Mouse (Mus musculus) heart, adult 2 months (tissue): ENCODE measurements at regions not wholly inside any gene's neighbourhood (a gene's known extent, or its start where the extent isn't known, plus 50 kb on each side); places are given as distances from the start of the nearest gene placed in this dataset.

Experiments
- DNase-seq, 2 experiments: peaks; one replicate each; pipeline ENCODE4 v3.0.0; 2021
- H3K27ac ChIP-seq: fragments of 200-600 bp; 2 replicates; pipeline ENCODE4 v1.8.1; 2022
- H3K27me3 ChIP-seq: fragments of 200-500 bp; 2 replicates; pipeline ENCODE4 v1.6.1; 2012; ENCODE audit warnings: mild to moderate bottlenecking, low read length, inconsistent platforms, mixed read lengths; ENCODE audit not compliant: control insufficient read depth, insufficient read depth
- H3K36me3 ChIP-seq: fragments of 200-500 bp; 2 replicates; pipeline ENCODE4 v1.6.1; 2012; ENCODE audit warnings: low read length, inconsistent platforms; ENCODE audit not compliant: control insufficient read depth, insufficient read depth
- H3K4me1 ChIP-seq: fragments of 200-500 bp; 2 replicates; pipeline ENCODE4 v1.6.1; 2011; ENCODE audit warnings: low read length; ENCODE audit not compliant: control insufficient read depth, insufficient read depth
- H3K4me3 ChIP-seq: fragments of 200-600 bp; 2 replicates; pipeline ENCODE4 v1.8.1; 2022
- H3K79me2 ChIP-seq: fragments of 200-500 bp; replicated peaks from 2 replicates; pipeline ENCODE4 v1.6.1; 2012; ENCODE audit warnings: mild to moderate bottlenecking, inconsistent platforms, low read length, moderate library complexity, mixed read lengths; ENCODE audit not compliant: control insufficient read depth, insufficient read depth
- H3K9ac ChIP-seq: fragments of 200-500 bp; 2 replicates; pipeline ENCODE4 v1.6.1; 2012; ENCODE audit warnings: low read depth, mild to moderate bottlenecking, control low read depth, inconsistent platforms, low read length, mixed read lengths
- CTCF ChIP-seq: fragments of 200-600 bp; IDR thresholded peaks from 2 replicates; pipeline ENCODE4 v1.8.1; 2022; ENCODE audit warnings: antibody characterized with exemption, mild to moderate bottlenecking, moderate library complexity
- EP300 ChIP-seq: fragments of 200-500 bp; IDR thresholded peaks from 2 replicates; pipeline ENCODE4 v1.6.1; 2011; ENCODE audit warnings: low read depth, low read length, control low read depth; ENCODE audit not compliant: insufficient read depth
- POLR2A ChIP-seq: fragments of 200-500 bp; IDR thresholded peaks from 2 replicates; pipeline ENCODE4 v1.6.1; 2011; ENCODE audit warnings: mild to moderate bottlenecking, low read depth, low read length, control low read depth; ENCODE audit not compliant: insufficient read depth
- WGBS: fragments of 180-500 bp; shearing (Covaris S2); methylation state at CpG from one replicate; pipeline ENCODE4 v1.1.7; 2018; 5-methylcytosine and 5-hydroxymethylcytosine counted together
- intact Hi-C: fragments of 180-260 bp; cut with DNase I; formaldehyde crosslinking; loops from one replicate; pipeline ENCODE4 v1.15.1; 2025

- no peak overlapping the region for H3K4me3 ChIP-seq
- intact Hi-C loops: loop anchor here (5.0 kb wide), 1 partner anchor 239 kb away; no protein-coding TSS in a partner anchor
- no peak for DNase-seq
- no peaks in the 10 kb centered on the region for H3K79me2 ChIP-seq
- no peaks in the 10 kb centered on the region for H3K36me3 ChIP-seq
- H3K27me3 ChIP-seq: peaks cover 4% of the 10 kb centered on the region; the same call in 1 of the 2 replicates
- WGBS: 75% methylated on average over 13 of the region's 13 CpGs
- no peaks in the 10 kb centered on the region for H3K4me1 ChIP-seq
- TF ChIP-seq POLR2A (no peak), CTCF (no peak), EP300 (no peak)
- H3K9ac ChIP-seq: no peak overlapping the region
- H3K27ac ChIP-seq: no peak overlapping the region
Observed at GRCm38 (mm10) chr3:34195729-34196450, 114.8 kb upstream of the Dnajc19 start.

- DNase-seq: no peak
- Histone ChIP-seq H3K9ac (no peak overlapping the region), H3K4me1 (no peaks in the 10 kb centered on the region), H3K27ac (no peak overlapping the region), H3K27me3 (no peaks in the 10 kb centered on the region), H3K79me2 (no peaks in the 10 kb centered on the region), H3K36me3 (no peaks in the 10 kb centered on the region), H3K4me3 (no peak overlapping the region)
- intact Hi-C loops: no loop called here
- no peak for TF ChIP-seq EP300
- no peak for TF ChIP-seq CTCF
- WGBS: 82% methylated on average over 6 of the region's 6 CpGs
Observed at GRCm38 (mm10) chr3:34173416-34174097, 92.4 kb upstream of the Dnajc19 start.

GRCm38 (mm10) chr3:34172899-34173298, 91.8 kb upstream of the Dnajc19 start:
- TF ChIP-seq POLR2A (no peak), CTCF (no peak), EP300 (no peak)
- Histone ChIP-seq H3K4me1 (no peaks in the 10 kb centered on the region), H3K4me3 (no peak overlapping the region), H3K27ac (no peak overlapping the region), H3K27me3 (no peaks in the 10 kb centered on the region), H3K79me2 (no peaks in the 10 kb centered on the region), H3K36me3 (no peaks in the 10 kb centered on the region), H3K9ac (no peak overlapping the region)
- 84% methylated on average over 4 of the region's 4 CpGs for WGBS
- intact Hi-C loops: no loop called here
- no peak for DNase-seq

GRCm38 (mm10) chr3:34171893-34172292, 90.8 kb upstream of the Dnajc19 start:
- TF ChIP-seq EP300: no peak
- TF ChIP-seq POLR2A: no peak
- no peak for TF ChIP-seq CTCF
- 61% methylated on average over 6 of the region's 6 CpGs for WGBS

GRCm38 (mm10) chr3:34168087-34168486, 87.0 kb upstream of the Dnajc19 start:
- Histone ChIP-seq H3K27ac (no peak overlapping the region), H3K36me3 (no peaks in the 10 kb centered on the region), H3K4me1 (no peaks in the 10 kb centered on the region), H3K79me2 (no peaks in the 10 kb centered on the region), H3K27me3 (no peaks in the 10 kb centered on the region), H3K9ac (no peak overlapping the region), H3K4me3 (no peak overlapping the region)
- intact Hi-C loops: no loop called here
- TF ChIP-seq EP300 (no peak), POLR2A (no peak), CTCF (no peak)
- DNase-seq: no peak
- WGBS: 67% methylated on average over 1 of the region's 1 CpGs

More at GRCm38 (mm10) chr3:34171893-34172292, 90.8 kb upstream of the Dnajc19 start:
- no peak overlapping the region for H3K9ac ChIP-seq
- no peak overlapping the region for H3K27ac ChIP-seq
- H3K4me1 ChIP-seq: no peaks in the 10 kb centered on the region
- H3K36me3 ChIP-seq: no peaks in the 10 kb centered on the region
- H3K27me3 ChIP-seq: no peaks in the 10 kb centered on the region
- no peaks in the 10 kb centered on the region for H3K79me2 ChIP-seq
- no peak overlapping the region for H3K4me3 ChIP-seq
- DNase-seq: no peak
- intact Hi-C loops: no loop called here

GRCm38 (mm10) chr3:34150036-34150435, 68.9 kb upstream of the Dnajc19 start:
- Histone ChIP-seq H3K9ac (no peak overlapping the region), H3K36me3 (no peaks in the 10 kb centered on the region), H3K27ac (no peak overlapping the region), H3K4me1 (no peaks in the 10 kb centered on the region), H3K79me2 (no peaks in the 10 kb centered on the region), H3K4me3 (no peak overlapping the region), H3K27me3 (no peaks in the 10 kb centered on the region)
- WGBS: 62% methylated on average over 2 of the region's 2 CpGs
- TF ChIP-seq CTCF (no peak), POLR2A (no peak), EP300 (no peak)
- DNase-seq: no peak
- intact Hi-C loops: no loop called here
